Mouse (Mus musculus): Measurements from ENCODE around the gene Wbp4.

- TF ChIP-seq CTCF (IDR thresholded peaks at IDR 0.05; ENCODE audit: low read depth) (no peak), EP300 (IDR thresholded peaks at IDR 0.05; ENCODE audit: low read depth) (no peak)
These were observed 20.3 kb downstream of the Wbp4 start for GRCm38 (mm10) chr14:79460988-79461387.
